Mouse (Mus musculus) embryonic facial prominence, embryonic 12.5 days (tissue): Measurements from ENCODE around the gene Gm11146. TPM values are rescaled to one million over a fixed set of nuclear protein-coding genes. Genes with fewer than 3 reads are reported as not detected.
A peak's percentile ranks its signal among the peaks of the same experiment; 100 is the strongest.

ENCODE experiments used
- ATAC-seq: fragments of 200-750 bp; cut with Nextera tagmentation; 2 replicates; pipeline ENCODE4 v1.8.0; 2017; ENCODE audit not compliant: insufficient number of reproducible peaks, insufficient read depth, low FRiP score, low TSS enrichment
- H3K27ac ChIP-seq: fragments of 300-500 bp; sonication (generic); 2 replicates; pipeline ENCODE4 v1.5.1; 2016; ENCODE audit warnings: mild to moderate bottlenecking
- H3K27me3 ChIP-seq: fragments of 300-500 bp; sonication (generic); 2 replicates; pipeline ENCODE4 v1.6.1; 2016; ENCODE audit warnings: mild to moderate bottlenecking, moderate library complexity
- H3K36me3 ChIP-seq: fragments of 300-500 bp; sonication (generic); 2 replicates; pipeline ENCODE4 v1.6.1; 2016; ENCODE audit warnings: mild to moderate bottlenecking
- H3K4me1 ChIP-seq: fragments of 300-500 bp; sonication (generic); 2 replicates; pipeline ENCODE4 v1.6.1; 2016
- H3K4me2 ChIP-seq: fragments of 300-500 bp; sonication (generic); replicated peaks from 2 replicates; pipeline ENCODE4 v1.6.1; 2016; ENCODE audit warnings: mild to moderate bottlenecking, moderate library complexity
- H3K4me3 ChIP-seq: fragments of 300-500 bp; sonication (generic); 2 replicates; pipeline ENCODE4 v1.5.1; 2016; ENCODE audit warnings: mild to moderate bottlenecking
- H3K9ac ChIP-seq: fragments of 300-500 bp; sonication (generic); 2 replicates; pipeline ENCODE4 v1.6.1; 2016; ENCODE audit warnings: mild to moderate bottlenecking, moderate library complexity
- H3K9me3 ChIP-seq: fragments of 300-500 bp; sonication (generic); 2 replicates; pipeline ENCODE4 v1.6.1; 2016; ENCODE audit warnings: mild to moderate bottlenecking, moderate library complexity
- WGBS: fragments of 180-500 bp; shearing (Covaris S2); methylation state at CpG from one replicate; pipeline ENCODE4 v1.1.7; 2016; 5-methylcytosine and 5-hydroxymethylcytosine counted together
- polyA plus RNA-seq: library from polyadenylated mRNA; unstranded; fragments of >200 nt; fragmentation: Nextera tagmentation; extraction: Ambion mirVana; gene quantifications from 2 replicates; pipeline ENCODE4 v1.2.1, GENCODE M21; 2016

Gm11146 gene
- not detected in 2 replicates for polyA plus RNA-seq

DNA sequence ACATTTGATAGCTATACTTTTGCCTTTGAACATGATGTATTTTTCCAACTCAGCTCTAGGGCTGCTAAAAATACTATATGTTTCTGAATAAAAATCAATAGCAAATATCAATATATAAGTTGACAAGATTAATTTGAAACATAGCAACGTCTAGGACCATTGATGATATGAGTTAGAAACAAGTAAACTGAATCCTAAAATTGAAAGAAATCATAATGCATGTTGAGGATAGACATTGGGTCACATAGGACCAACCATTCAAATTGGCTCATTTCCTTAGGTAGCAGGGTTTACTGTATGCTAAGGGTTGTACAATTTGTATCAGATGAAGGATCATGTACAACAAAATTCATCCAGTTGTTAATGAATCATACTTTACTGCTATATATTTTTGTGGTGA, at the start of gene Gm11146:
Gm11146 (minus strand) TSS at position 101 of the 400 bp plus-strand sequence.
- Histone ChIP-seq H3K4me3 (no peak within 1 kb of the TSS), H3K36me3 (0 out of 2 replicates have a peak, but pooled peaks cover 3% of the 10 kb centered on the region), H3K9ac (no peak within 1 kb of the TSS), H3K4me2 (no peak within 1 kb of the TSS), H3K9me3 (no peaks in the 10 kb centered on the region), H3K4me1 (no peaks in the 10 kb centered on the region), H3K27me3 (no peaks in the 10 kb centered on the region), H3K27ac (no peak within 1 kb of the TSS)
- no peak for ATAC-seq
- 73% methylated on average over 1 of the region's 1 CpGs for WGBS

DNA sequence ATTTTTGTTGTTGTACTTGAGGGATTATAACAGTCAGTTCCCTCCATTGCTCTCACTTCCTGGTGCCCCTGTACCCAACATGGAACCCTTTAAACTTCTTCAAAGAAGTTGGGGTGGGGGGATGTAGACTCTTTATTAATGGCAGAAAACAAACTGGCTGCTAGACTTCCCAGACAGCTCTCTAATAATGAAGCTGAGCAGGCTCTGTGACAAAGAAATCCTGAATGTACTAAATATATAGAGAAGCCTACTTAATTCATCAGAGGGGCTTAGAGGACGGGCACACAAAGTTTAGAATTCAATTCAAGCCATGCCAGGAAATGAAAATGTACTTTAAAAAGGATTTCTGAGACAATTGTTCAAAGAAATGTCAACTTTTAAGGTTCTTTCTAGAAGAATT, 48.7 kb upstream of the Gm11146 start:
- Histone ChIP-seq H3K36me3 (no peaks in the 10 kb centered on the region), H3K4me2 (no peak overlapping the region), H3K4me3 (no peak overlapping the region), H3K9me3 (no peaks in the 10 kb centered on the region), H3K27me3 (no peaks in the 10 kb centered on the region), H3K9ac (no peak overlapping the region), H3K4me1 (no peaks in the 10 kb centered on the region), H3K27ac (no peak overlapping the region)
- 75% methylated on average over 1 of the region's 1 CpGs for WGBS
- no peak for ATAC-seq

DNA sequence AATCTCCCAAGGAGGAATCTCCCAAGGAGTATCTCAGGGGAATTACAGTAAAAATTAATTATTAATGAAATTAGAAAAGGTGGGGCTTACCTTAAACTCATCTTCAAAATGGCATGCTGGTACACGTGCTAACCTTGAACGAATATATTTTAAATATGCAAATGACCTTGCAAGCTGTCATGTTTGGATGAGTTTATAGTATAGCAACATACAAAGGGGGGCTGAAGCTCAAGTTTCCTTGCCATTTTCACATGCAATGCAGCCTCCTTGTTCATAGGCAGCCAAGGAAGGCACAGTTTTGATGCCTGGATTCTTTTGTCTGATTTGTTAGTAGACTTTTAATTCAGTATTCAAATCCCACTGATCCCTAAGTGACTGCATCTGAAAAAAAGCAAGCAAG, 47.1 kb upstream of the Gm11146 start:
- whole genome bisulfite sequencing, result 70% methylated on average over 2 of the region's 2 CpGs
- no peak for ATAC-seq
- no peak overlapping the region for H3K4me3 ChIP-seq
- no peaks in the 10 kb centered on the region for H3K27me3 ChIP-seq
- H3K27ac ChIP-seq, result no peak overlapping the region
- no peak overlapping the region for H3K4me2 ChIP-seq
- H3K9ac ChIP-seq, result no peak overlapping the region
- no peaks in the 10 kb centered on the region for H3K36me3 ChIP-seq
- H3K4me1 ChIP-seq, result no peaks in the 10 kb centered on the region
- H3K9me3 ChIP-seq, result no peaks in the 10 kb centered on the region

DNA sequence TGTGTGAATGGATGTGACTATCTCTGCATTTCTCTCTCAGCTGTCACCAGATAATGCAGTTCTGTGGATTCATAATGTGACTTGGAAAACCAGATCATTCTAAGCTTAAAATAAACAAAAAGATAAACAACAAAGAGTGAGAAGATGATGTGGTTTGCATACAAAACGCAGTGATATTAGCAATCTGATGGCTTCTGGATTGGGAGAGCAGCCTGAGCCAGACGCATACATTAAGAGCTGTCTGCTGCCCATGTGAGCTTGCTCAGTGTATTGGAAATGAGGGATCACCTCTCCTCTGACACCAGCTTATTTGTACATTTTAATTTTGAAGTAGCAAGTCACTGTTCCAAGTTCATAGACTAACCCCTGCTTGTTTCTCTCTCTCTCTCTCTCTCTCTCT, 46.3 kb upstream of the Gm11146 start:
- 0 out of 2 replicates have a peak overlapping the region, but pooled peaks have one; percentile 17 for H3K27ac ChIP-seq
- WGBS, result 72% methylated on average over 2 of the region's 2 CpGs
- no peaks in the 10 kb centered on the region for H3K36me3 ChIP-seq

DNA sequence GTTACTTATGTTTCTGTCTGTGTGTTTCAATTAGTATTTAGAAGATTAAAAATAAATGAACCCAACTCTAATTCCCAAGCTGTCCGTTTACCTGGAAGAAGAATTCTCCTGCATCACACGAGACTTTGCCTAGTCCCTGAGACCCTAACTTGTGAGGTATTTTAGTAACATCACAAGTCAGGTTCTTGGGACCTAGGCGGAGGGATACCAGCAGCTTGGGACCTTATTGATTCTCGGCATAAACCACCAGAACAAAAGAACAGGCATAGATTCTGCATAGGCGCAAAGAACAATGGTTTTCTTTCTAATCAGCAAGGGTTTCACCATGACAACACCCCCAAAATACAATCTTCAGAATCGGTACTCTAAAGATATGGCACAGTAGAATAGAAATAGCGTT, 44.3 kb upstream of the Gm11146 start:
- H3K4me3 ChIP-seq, result no peak overlapping the region
- no peak overlapping the region for H3K4me2 ChIP-seq
- peaks cover 9% of the 10 kb centered on the region for H3K4me1 ChIP-seq
- no peak for ATAC-seq
- WGBS, result 80% methylated on average over 7 of the region's 7 CpGs
- no peaks in the 10 kb centered on the region for H3K9me3 ChIP-seq
- no peaks in the 10 kb centered on the region for H3K36me3 ChIP-seq
- H3K27me3 ChIP-seq, result no peaks in the 10 kb centered on the region
- H3K9ac ChIP-seq, result no peak overlapping the region
- no peak overlapping the region for H3K27ac ChIP-seq

More for the DNA sequence above, 46.3 kb upstream of the Gm11146 start:
- H3K9me3 ChIP-seq, result no peaks in the 10 kb centered on the region
- no peak for ATAC-seq
- H3K27me3 ChIP-seq, result no peaks in the 10 kb centered on the region
- H3K4me3 ChIP-seq, result no peak overlapping the region
- H3K4me1 ChIP-seq, result peaks cover 3% of the 10 kb centered on the region
- no peak overlapping the region for H3K4me2 ChIP-seq
- no peak overlapping the region for H3K9ac ChIP-seq

DNA sequence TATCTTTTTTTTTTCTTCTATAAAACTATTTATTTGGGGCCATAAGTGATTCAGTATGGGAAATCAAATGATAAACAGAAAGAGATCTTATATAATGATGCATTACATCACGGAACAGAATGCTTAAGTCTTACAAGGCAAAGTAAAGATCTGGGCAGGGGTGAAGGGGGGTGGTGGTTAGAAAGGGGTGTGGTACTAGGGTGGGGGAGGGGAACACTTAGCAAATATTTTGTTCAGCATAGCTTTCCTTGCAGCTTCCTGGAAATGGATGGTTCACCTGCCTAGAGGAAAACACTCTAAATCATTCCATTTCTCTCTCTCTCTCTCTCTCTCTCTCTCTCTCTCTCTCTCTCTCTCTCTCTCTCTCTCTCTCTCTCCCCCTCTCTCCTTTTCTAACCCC, 43.1 kb upstream of the Gm11146 start:
- Histone ChIP-seq H3K9ac (no peak overlapping the region), H3K4me2 (peak overlapping the region; percentile 22; the same call in 1 of the 2 replicates)

DNA sequence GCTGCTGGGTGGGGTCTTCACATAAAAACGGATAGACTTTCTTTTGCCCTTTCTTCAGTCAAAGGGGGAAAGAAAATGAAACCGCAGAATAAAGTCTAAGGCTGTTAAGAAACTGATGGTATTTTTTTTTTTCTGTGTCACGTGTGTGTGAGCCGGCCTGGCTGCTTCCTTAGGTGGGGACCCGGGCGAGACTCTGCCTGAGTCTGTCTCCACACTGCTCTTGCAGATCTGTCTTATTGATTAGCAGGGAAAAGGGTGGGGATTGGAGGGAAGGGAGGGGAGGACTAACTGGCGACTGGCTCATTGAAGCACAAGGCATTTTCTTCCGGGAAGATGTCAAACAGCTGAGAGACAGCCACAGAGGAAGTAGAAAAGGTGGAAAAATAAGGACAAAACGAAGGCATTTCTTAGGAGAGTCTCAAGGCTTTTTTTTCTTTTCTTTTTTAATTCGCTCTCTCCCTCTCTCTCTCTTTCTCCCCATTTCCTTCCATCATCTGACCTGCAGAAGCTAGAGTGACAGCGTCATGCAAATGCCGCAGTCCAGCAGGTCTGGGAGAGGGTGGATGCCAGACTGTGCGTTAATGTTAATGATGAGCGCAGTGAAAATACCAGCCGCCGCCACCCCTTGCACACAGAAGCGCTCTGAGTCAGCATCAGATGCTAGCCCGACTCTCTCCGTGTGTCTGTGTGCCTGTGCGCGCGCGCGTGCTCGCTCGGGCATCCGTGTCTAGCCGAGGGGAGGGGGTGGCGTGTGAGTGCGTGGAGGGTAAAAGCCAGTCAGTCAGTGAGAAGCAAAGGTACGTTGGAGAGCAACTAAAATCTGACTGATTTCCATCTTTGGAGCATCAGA, 42.2 kb upstream of the Gm11146 start:
- whole genome bisulfite sequencing, result 2% methylated on average over 31 of the region's 31 CpGs
- ATAC-seq, result peak; percentile 92
- Histone ChIP-seq H3K4me1 (peaks cover 9% of the 10 kb centered on the region), H3K36me3 (no peaks in the 10 kb centered on the region), H3K27ac (peak overlapping the region; percentile 68), H3K9ac (peak overlapping the region; percentile 61), H3K4me3 (peak overlapping the region; percentile 45), H3K4me2 (peak overlapping the region; percentile 80), H3K27me3 (no peaks in the 10 kb centered on the region), H3K9me3 (no peaks in the 10 kb centered on the region)

More for the DNA sequence above, 43.1 kb upstream of the Gm11146 start:
- peaks cover 9% of the 10 kb centered on the region for H3K4me1 ChIP-seq
- H3K9me3 ChIP-seq, result no peaks in the 10 kb centered on the region
- 33% methylated on average over 1 of the region's 1 CpGs for whole genome bisulfite sequencing
- H3K27ac ChIP-seq, result no peak overlapping the region
- no peak for ATAC-seq
- no peaks in the 10 kb centered on the region for H3K36me3 ChIP-seq
- H3K4me3 ChIP-seq, result no peak overlapping the region
- H3K27me3 ChIP-seq, result no peaks in the 10 kb centered on the region

DNA sequence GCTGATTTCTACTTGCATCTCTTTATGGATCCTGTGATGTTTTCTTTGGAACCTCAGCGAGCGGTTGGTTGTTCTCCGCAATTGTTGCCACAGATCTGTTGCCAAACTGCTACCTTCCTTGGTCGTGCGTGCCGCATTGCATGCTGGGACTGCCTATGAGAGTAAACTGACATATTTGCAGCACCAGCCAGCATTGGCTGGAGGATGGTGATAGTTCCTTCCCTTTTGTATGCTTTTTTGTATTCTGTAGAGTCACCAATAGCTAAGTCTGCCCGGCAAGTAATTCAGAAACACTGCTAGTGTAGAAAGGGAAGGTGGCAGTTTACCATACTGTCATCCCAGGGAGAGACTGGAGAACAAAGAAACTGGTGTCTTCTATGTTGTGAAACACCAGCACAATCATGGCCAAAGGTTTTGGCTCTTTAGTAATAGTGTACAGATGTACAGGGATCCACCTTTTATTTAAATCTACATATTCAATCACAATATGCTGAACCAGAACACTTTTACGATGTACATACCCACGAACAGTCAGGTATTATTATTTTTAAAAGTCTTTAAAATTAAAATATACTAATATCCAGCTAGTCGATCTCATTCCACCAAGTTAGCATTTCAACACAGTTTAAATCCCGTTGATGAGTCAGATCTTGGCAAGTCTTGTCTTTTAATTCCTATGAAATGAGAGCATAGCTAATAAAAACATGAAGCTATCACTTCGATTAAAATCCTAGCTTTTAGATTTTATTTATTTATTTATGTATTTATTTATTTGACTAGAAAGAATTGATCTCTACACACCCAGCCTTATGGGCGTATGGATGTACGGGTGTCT, 41.4 kb upstream of the Gm11146 start:
- H3K4me2 ChIP-seq, result peak overlapping the region; percentile 80
- peak overlapping the region; percentile 45; the same call in 1 of the 2 replicates for H3K4me3 ChIP-seq
- peaks cover 9% of the 10 kb centered on the region for H3K4me1 ChIP-seq
- 79% methylated on average over 14 of the region's 14 CpGs for WGBS
- H3K9me3 ChIP-seq, result no peaks in the 10 kb centered on the region
- ATAC-seq, result no peak
- no peaks in the 10 kb centered on the region for H3K36me3 ChIP-seq
- H3K9ac ChIP-seq, result no peak overlapping the region
- H3K27ac ChIP-seq, result peak overlapping the region; percentile 68; the same call in 1 of the 2 replicates
- H3K27me3 ChIP-seq, result no peaks in the 10 kb centered on the region

DNA sequence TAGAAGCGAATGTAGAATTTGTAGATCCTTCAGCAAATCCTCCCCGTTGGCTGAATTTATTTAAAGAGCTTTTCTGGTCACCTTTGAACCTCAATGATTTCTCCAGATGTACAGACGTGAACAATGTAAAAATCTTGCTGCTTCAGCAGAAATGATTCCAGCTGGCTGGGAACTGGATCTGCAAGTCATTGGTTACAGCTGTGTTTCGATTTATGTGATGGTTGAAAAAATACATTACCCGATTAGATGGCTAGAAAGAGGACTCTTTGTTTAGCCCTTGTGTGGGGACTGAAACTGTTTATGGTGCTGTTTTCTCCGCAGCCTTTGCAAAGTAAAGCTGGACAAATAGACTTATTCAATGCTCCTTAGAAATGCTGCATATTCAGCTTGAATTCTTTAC, 34.6 kb upstream of the Gm11146 start:
- no peaks in the 10 kb centered on the region for H3K9me3 ChIP-seq
- peak overlapping the region; percentile 82 for H3K27ac ChIP-seq
- ATAC-seq, result peak; percentile 35; the same call in 1 of the 2 replicates
- no peak overlapping the region for H3K9ac ChIP-seq
- H3K36me3 ChIP-seq, result no peaks in the 10 kb centered on the region
- H3K27me3 ChIP-seq, result no peaks in the 10 kb centered on the region
- no peak overlapping the region for H3K4me3 ChIP-seq
- WGBS, result 15% methylated on average over 6 of the region's 6 CpGs
- H3K4me2 ChIP-seq, result peak overlapping the region; percentile 17; the same call in 1 of the 2 replicates
- peaks cover 10% of the 10 kb centered on the region for H3K4me1 ChIP-seq

DNA sequence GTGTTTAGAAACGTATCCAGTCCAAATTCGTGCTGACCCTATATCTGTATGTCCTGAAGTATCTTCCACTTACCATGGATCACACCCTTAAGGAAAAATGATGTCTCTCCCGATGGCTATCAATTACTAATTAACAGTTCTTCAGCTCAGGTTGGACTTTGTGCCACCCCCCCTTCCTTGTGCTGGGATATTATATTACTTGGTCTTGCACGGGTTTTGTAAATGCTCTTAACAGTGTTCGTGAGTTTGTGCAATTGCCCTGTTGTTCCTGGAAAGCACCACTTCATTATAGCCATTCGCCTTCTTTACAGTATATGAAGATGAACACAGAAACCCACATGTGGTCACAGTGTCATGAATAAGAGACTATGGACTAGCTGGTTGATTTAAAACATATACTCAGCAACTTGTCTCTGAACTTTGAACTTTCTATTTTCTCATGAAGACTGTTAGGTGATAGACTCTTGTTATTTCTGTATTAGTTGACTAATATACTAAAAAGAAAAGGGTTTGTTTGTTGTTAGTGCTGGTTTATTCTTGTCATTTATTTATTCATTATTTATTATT, 30.5 kb upstream of the Gm11146 start:
- Histone ChIP-seq H3K4me1 (peaks cover 12% of the 10 kb centered on the region), H3K4me2 (no peak overlapping the region), H3K27me3 (no peaks in the 10 kb centered on the region), H3K9ac (no peak overlapping the region), H3K9me3 (no peaks in the 10 kb centered on the region), H3K27ac (no peak overlapping the region), H3K4me3 (no peak overlapping the region), H3K36me3 (no peaks in the 10 kb centered on the region)
- WGBS, result 75% methylated on average over 6 of the region's 6 CpGs
- ATAC-seq, result no peak

DNA sequence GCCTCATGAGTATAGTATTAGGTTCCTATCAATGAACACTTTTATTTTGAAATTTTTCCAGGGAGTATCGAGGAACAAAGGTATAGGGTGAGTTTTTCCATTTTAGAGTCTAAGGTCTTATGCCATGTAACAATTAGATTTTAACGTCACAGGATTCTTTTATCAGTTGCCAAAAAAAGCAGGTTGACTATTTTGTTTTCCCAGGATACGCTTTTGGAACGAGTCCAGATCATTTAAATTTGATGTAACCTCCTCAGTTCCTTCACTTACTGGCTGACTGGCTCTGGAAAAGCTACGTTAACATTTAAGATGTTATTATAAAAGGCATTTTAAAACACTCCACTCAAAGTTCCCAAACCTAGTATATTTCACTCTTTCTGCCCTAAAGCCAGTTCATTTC, 20.8 kb upstream of the Gm11146 start:
- no peaks in the 10 kb centered on the region for H3K9me3 ChIP-seq
- no peak overlapping the region for H3K9ac ChIP-seq
- no peaks in the 10 kb centered on the region for H3K36me3 ChIP-seq
- no peaks in the 10 kb centered on the region for H3K27me3 ChIP-seq
- no peak overlapping the region for H3K27ac ChIP-seq
- H3K4me3 ChIP-seq, result no peak overlapping the region
- WGBS, result 68% methylated on average over 5 of the region's 5 CpGs
- ATAC-seq, result no peak
- no peak overlapping the region for H3K4me2 ChIP-seq
- H3K4me1 ChIP-seq, result no peaks in the 10 kb centered on the region
